Mouse (Mus musculus): ENCODE measurements around the gene 4930415O20Rik. TPM values are rescaled to one million over a fixed set of nuclear protein-coding genes. Genes with fewer than 3 reads are reported as not detected.

Gene 4930415O20Rik
- polyA plus RNA-seq, 1 experiment: 0.46 TPM

- H3K27me3 ChIP-seq (ENCODE audit: control insufficient read depth, insufficient read depth, low read length): no peaks in the 10 kb centered on the region
- peaks cover 21% of the 10 kb centered on the region for H3K4me1 ChIP-seq (ENCODE audit: control insufficient read depth, insufficient read depth, insufficient read length, low read length)
- peaks cover 89% of the 10 kb centered on the region for H3K36me3 ChIP-seq (ENCODE audit: control insufficient read depth, insufficient read depth, low read length)
- H3K4me3 ChIP-seq (ENCODE audit: low read depth, low read length): no peak overlapping the region
- 81% methylated on average over 14 of the region's 14 CpGs for WGBS
- no peak for TF ChIP-seq POLR2A (IDR thresholded peaks at IDR 0.05; ENCODE audit: low read depth, low read length)
- no peak for TF ChIP-seq CTCF (IDR thresholded peaks at IDR 0.05; ENCODE audit: extremely low read depth, insufficient read length, insufficient replicate concordance, low read depth, low read length)
- H3K27ac ChIP-seq (ENCODE audit: insufficient read depth, low read depth, low read length): no peak overlapping the region
Observed at GRCm38 (mm10) chr15:98596609-98597008, 25.8 kb downstream of the 4930415O20Rik start.

GRCm38 (mm10) chr15:98600036-98600709 is 29.4 kb downstream of the 4930415O20Rik start:
- Histone ChIP-seq H3K27me3 (ENCODE audit: control insufficient read depth, insufficient read depth, low read length) (no peaks in the 10 kb centered on the region), H3K27ac (ENCODE audit: insufficient read depth, low read depth, low read length) (no peak overlapping the region), H3K4me3 (ENCODE audit: low read depth, low read length) (no peak overlapping the region), H3K36me3 (ENCODE audit: control insufficient read depth, insufficient read depth, low read length) (peaks cover 71% of the 10 kb centered on the region), H3K4me1 (ENCODE audit: control insufficient read depth, insufficient read depth, insufficient read length, low read length) (peaks cover 31% of the 10 kb centered on the region)
- TF ChIP-seq CTCF (IDR thresholded peaks at IDR 0.05; ENCODE audit: extremely low read depth, insufficient read length, insufficient replicate concordance, low read depth, low read length): no peak
- TF ChIP-seq POLR2A (IDR thresholded peaks at IDR 0.05; ENCODE audit: low read depth, low read length): no peak
- WGBS: 78% methylated on average over 12 of the region's 12 CpGs

- TF ChIP-seq POLR2A (IDR thresholded peaks at IDR 0.05; ENCODE audit: low read depth, low read length) (no peak), CTCF (IDR thresholded peaks at IDR 0.05; ENCODE audit: extremely low read depth, insufficient read length, insufficient replicate concordance, low read depth, low read length) (no peak)
- Histone ChIP-seq H3K27me3 (ENCODE audit: control insufficient read depth, insufficient read depth, low read length) (no peaks in the 10 kb centered on the region), H3K4me1 (ENCODE audit: control insufficient read depth, insufficient read depth, insufficient read length, low read length) (peaks cover 27% of the 10 kb centered on the region), H3K27ac (ENCODE audit: insufficient read depth, low read depth, low read length) (peak overlapping the region; percentile 85; the same call in 1 of the 2 replicates), H3K4me3 (ENCODE audit: low read depth, low read length) (peak overlapping the region; percentile 65), H3K36me3 (ENCODE audit: control insufficient read depth, insufficient read depth, low read length) (peaks cover 56% of the 10 kb centered on the region)
- WGBS: 18% methylated on average over 7 of the region's 7 CpGs
Observed at GRCm38 (mm10) chr15:98601832-98602190, 31.0 kb downstream of the 4930415O20Rik start.

- WGBS: 10% methylated on average over 13 of the region's 13 CpGs
- TF ChIP-seq POLR2A (IDR thresholded peaks at IDR 0.05; ENCODE audit: low read depth, low read length): no peak; the same call in 1 of the 2 replicates
- TF ChIP-seq CTCF (IDR thresholded peaks at IDR 0.05; ENCODE audit: extremely low read depth, insufficient read length, insufficient replicate concordance, low read depth, low read length): no peak
- H3K4me3 ChIP-seq (ENCODE audit: low read depth, low read length): peak overlapping the region; percentile 65
- H3K27me3 ChIP-seq (ENCODE audit: control insufficient read depth, insufficient read depth, low read length): no peaks in the 10 kb centered on the region
- peak overlapping the region; percentile 85 for H3K27ac ChIP-seq (ENCODE audit: insufficient read depth, low read depth, low read length)
- peaks cover 51% of the 10 kb centered on the region for H3K36me3 ChIP-seq (ENCODE audit: control insufficient read depth, insufficient read depth, low read length)
- peaks cover 27% of the 10 kb centered on the region for H3K4me1 ChIP-seq (ENCODE audit: control insufficient read depth, insufficient read depth, insufficient read length, low read length)
Observed at GRCm38 (mm10) chr15:98602191-98602881, 31.5 kb downstream of the 4930415O20Rik start.

GRCm38 (mm10) chr15:98602921-98603458 is 32.2 kb downstream of the 4930415O20Rik start:
- Histone ChIP-seq H3K4me3 (ENCODE audit: low read depth, low read length) (peak overlapping the region; percentile 65), H3K27me3 (ENCODE audit: control insufficient read depth, insufficient read depth, low read length) (no peaks in the 10 kb centered on the region), H3K27ac (ENCODE audit: insufficient read depth, low read depth, low read length) (peak overlapping the region; percentile 85), H3K4me1 (ENCODE audit: control insufficient read depth, insufficient read depth, insufficient read length, low read length) (peaks cover 27% of the 10 kb centered on the region), H3K36me3 (ENCODE audit: control insufficient read depth, insufficient read depth, low read length) (peaks cover 45% of the 10 kb centered on the region)
- 24% methylated on average over 4 of the region's 4 CpGs for WGBS
- TF ChIP-seq CTCF (IDR thresholded peaks at IDR 0.05; ENCODE audit: extremely low read depth, insufficient read length, insufficient replicate concordance, low read depth, low read length) (no peak), POLR2A (IDR thresholded peaks at IDR 0.05; ENCODE audit: low read depth, low read length) (no peak)

- H3K27ac ChIP-seq (ENCODE audit: insufficient read depth, low read depth, low read length): peak overlapping the region; percentile 85
- 40% methylated on average over 24 of the region's 24 CpGs for WGBS
- no peak for TF ChIP-seq POLR2A (IDR thresholded peaks at IDR 0.05; ENCODE audit: low read depth, low read length)
- H3K27me3 ChIP-seq (ENCODE audit: control insufficient read depth, insufficient read depth, low read length): no peaks in the 10 kb centered on the region
- peaks cover 27% of the 10 kb centered on the region for H3K4me1 ChIP-seq (ENCODE audit: control insufficient read depth, insufficient read depth, insufficient read length, low read length)
- H3K36me3 ChIP-seq (ENCODE audit: control insufficient read depth, insufficient read depth, low read length): peaks cover 38% of the 10 kb centered on the region
- H3K4me3 ChIP-seq (ENCODE audit: low read depth, low read length): peak overlapping the region; percentile 65
Observed at GRCm38 (mm10) chr15:98604041-98604575, 33.3 kb downstream of the 4930415O20Rik start.

GRCm38 (mm10) chr15:98606051-98606536 is 35.3 kb downstream of the 4930415O20Rik start:
- H3K36me3 ChIP-seq (ENCODE audit: control insufficient read depth, insufficient read depth, low read length): peaks cover 21% of the 10 kb centered on the region
- no peaks in the 10 kb centered on the region for H3K27me3 ChIP-seq (ENCODE audit: control insufficient read depth, insufficient read depth, low read length)
- H3K27ac ChIP-seq (ENCODE audit: insufficient read depth, low read depth, low read length): peak overlapping the region; percentile 94
- H3K4me1 ChIP-seq (ENCODE audit: control insufficient read depth, insufficient read depth, insufficient read length, low read length): peaks cover 19% of the 10 kb centered on the region
- TF ChIP-seq POLR2A (IDR thresholded peaks at IDR 0.05; ENCODE audit: low read depth, low read length) (no peak), CTCF (IDR thresholded peaks at IDR 0.05; ENCODE audit: extremely low read depth, insufficient read length, insufficient replicate concordance, low read depth, low read length) (no peak)
- 32% methylated on average over 12 of the region's 12 CpGs for WGBS
- peak overlapping the region; percentile 28 for H3K4me3 ChIP-seq (ENCODE audit: low read depth, low read length)

Data from small intestine, adult 2 months (tissue).